Mouse (Mus musculus) T-helper 17 cell (primary cell): ENCODE measurements around the gene Auts2.

Source experiments
- in situ Hi-C, 2 experiments: fragments of 300-600 bp; cut with MboI, MseI; formaldehyde crosslinking; loops; 1 replicate in 1 of 2; 2 replicates in 1 of 2; pipeline ENCODE4 v1.15.1; 2025; ENCODE audit warnings: high pct_unique_total_duplicates in 2 of 2

Gene Auts2

GRCm38 (mm10) chr5:131584260-131585135 lies 958.6 kb downstream of the Auts2 start:
- in situ Hi-C loops, result no loop called here

DNA sequence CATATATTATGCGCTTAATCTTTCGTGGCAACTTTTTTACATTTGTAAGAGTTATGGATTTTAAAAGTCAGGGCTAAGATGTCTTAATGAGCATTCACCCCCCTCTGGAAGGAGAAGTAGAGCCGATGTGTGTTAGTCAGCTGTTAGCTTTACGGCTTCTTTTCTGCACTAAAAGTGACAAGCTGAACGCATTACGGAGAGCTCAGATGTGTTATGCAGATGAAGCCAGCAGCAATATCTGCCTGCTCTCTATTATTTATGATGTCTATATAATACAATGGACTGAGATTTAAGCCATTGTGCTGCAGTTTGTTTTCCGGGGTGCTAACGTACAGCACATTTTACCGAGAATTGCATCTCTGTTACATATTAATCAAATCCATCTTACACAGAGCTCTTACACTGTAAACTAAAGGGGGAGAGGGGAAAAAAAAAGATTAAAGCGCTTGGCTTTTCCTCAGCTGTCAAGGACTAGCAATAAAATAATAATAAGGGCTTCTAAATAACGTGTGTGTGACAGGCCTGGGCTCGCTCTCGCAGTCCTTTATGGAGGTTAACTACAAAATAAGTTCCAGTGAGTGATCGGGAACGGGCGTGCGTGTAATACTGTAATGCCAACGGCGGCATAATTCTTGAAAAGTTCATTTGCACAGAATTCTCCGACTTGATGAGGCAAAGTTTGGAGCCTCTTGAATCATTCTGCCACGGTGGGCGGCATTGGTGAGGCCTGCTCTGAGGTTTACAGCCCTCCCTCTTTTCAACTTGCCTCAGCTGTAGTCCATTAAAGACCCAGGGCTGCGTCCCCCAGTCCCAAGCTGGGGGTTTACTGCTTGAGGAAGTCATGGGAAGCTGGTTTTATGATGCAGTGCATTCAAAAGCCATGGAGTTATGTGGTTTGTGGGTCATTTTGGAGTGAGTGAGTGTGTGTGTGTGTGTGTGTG lies 961.8 kb downstream of the Auts2 start:
- in situ Hi-C loops, result no loop called here

DNA sequence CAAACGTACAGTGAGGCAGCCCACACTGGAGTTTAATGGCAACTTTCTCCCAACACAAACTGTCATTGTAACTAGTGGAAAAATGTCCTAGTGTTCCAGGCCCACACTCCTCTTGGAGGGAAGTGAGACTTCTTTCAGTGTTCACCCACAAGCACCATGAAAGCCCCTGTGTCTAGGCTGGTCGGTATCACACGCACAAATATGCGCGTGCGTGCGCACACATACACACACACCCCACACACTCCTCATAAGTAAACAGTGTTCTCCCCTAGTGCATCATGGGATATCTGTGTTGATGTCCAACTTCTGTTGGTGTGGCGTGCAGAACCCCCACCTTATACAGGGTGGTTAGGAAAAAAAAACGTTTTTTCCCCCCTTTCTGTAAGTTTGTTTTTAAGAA lies 964.4 kb downstream of the Auts2 start:
- in situ Hi-C loops, result no loop called here

GRCm38 (mm10) chr5:131575733-131576265 lies 967.3 kb downstream of the Auts2 start:
- in situ Hi-C loops, result no loop called here

DNA sequence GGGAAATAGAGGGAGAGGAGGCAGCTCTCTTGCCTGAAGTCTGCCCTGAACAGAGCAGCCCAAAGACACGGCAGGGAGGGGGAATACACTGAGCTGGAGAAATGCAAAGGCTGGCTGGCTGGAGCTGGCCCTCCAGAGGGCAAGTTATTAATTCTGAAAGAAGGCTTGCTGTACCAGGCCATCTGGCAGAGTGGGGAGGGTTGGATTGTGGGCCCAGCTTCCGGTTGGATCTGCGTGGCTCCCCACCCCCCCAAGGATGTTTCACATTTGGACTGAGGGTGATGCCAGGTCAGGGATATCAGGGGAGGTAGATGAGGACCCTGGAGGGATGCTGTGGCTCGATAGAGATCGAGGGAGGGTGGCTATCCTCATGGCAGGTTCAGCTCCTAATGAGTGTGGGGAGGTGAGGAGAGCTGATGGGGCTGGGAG lies 968.0 kb downstream of the Auts2 start:
- in situ Hi-C loops, result no loop called here

DNA sequence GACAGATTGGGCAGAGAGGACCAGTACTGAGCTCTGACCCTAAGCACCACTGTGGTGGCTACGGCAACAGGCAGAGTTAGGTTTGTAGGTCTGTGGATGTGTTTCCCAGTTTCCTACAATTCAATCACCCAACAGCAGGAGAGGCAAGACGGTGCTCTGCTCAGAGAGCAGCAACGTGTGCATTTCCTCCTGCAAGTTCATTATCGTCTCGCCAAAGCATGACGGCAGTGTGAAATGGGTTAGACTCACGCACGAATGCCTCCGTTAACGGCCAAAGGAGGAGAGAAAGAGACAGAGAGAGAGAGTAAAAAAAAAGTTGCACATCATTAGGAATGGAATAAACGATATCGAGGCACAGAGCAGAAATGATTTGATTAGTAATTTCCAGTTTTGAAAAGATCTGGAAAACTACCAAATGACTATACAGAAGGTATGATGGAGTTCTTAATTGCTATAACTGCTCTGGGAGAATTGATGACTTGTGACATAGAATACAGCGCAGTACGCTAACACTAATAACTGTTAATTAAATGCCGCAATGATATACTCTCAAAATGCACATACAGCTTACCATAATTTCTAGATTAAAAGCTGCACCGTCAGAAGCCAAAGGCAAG lies 968.6 kb downstream of the Auts2 start:
- in situ Hi-C loops, result no loop called here

DNA sequence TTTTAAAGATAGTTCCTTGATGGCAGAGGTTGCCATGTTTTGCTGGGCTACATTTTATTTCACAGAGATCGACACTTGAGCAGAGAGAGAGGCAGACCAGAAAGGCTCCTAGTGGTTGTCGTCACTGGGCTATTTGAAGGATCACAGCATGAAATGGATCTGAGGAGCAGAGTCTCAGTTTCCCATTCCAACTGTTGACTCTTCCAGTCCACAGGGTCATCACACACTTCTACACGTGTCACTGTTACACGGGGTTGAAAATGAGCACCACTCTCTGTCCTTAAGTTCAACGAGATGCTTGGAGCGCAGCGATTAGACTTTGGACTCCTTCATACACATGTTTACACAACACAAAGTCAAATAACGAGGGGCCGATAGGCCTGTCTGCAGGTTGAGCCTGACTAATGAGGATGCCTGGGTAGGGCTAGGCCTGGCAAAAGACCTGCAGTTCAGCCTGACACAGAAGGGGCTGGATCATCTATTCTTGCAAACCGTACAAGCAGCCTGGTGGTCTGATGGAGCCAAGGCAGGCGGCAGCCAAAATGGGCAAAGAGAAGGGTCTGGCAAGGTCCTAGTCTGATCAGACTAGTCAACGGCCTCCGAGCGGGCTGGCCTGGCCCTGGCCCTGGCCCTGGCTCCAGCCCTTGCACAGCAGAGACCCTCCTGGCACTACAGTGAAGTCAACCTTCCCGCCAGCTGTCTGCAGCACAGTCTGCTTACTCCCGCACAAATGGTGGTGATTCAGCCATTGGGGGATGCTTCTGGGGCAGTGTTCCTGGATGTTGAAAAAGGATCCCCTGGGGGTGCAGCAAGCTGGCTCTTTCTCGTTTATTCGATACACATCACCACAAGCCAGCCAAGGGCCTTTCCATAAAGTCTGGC lies 969.6 kb downstream of the Auts2 start:
- in situ Hi-C loops, result no loop called here

GRCm38 (mm10) chr5:131566032-131566431 lies 977.1 kb downstream of the Auts2 start:
- in situ Hi-C loops, result no loop called here

DNA sequence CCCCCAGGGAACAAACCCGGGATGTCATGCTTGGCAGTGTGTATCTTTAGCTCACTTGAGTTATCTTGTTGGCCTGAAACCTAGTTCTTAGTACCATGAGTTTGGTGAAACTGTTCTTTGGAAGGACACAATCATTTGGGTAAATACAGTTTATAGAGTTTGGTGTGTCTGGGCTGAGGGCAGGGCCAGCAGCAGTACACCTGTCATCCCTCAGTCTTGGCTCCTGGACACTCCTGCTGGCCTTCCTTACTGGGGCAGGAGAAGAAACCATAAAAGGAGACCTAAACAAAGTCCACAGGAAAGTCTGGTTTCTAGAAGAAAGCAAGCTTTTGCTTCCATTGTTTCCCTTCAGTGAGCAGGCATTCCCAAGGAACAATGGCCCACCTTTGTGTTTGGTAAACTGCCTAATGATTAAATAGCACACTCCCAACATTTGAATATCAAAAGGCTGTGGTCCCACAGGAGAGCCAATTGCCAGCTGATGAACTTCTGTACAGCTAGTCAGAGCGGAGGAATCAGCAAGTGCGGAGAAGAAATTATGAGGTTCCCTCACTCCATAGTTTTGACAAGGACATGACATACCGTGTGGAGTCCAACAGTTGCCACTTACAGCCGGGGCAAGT lies 979.4 kb downstream of the Auts2 start:
- in situ Hi-C loops, result no loop called here

DNA sequence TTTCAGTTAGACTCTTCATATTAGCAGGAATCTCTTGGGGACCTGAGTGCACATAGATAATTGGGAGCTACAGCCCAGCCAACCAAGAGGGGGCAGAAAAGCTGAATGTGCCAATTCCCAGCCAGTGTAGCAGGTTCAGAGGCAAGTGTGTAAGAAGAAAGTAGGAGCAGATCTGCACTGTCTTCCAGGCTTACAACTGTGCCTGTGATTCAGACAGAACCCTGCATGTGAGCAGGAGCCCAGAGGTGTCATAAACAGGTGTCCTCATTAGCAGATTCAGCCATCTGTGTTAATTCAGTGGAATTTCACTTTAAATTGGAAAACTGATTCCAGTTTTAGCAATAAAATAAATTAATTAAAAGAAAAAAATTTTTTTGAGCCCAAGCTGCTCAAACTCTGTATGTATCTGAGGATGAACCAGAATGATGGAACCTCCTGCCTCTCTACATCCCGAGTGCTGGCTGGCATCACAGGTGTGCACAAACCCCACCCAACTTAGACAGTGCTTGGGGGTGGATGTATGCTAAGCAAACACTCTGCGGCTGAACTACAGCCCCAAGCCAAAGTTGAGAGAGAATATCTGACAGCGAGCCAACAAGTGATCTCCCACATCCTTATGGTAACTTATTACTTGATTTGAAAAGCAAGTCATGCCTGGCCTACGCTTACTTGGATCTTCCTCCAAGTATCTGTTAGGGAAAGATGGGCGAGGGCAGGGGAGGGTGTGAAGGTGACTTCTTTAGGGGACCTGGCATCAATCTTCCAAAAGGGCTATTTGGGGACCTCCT lies 982.2 kb downstream of the Auts2 start:
- in situ Hi-C loops, result no loop called here

GRCm38 (mm10) chr5:131558403-131559174 lies 984.6 kb downstream of the Auts2 start:
- in situ Hi-C loops, result no loop called here

- in situ Hi-C loops, result no loop called here
Observed at GRCm38 (mm10) chr5:131557591-131558385, 985.4 kb downstream of the Auts2 start.

GRCm38 (mm10) chr5:131548932-131549563 lies 994.1 kb downstream of the Auts2 start:
- in situ Hi-C loops, result no loop called here

DNA sequence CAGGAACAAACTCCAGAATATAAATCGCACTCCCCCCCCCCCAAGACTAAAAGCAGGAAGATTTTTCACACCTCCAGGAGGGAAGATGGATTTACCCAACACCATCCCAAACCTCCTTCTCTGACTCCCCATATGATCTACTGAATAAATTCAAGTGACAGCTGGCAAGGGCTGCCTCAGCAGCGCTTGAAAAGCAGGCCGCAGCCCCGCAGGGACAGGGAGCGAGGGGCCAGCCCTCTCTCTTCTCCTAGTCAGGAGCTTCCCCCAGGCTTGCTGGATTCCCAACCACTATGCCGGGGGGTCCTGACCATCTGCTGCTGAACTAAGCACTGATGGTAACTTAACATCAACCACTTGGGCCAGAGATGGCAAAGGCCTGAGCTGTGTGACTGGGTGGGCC lies 995.2 kb downstream of the Auts2 start:
- in situ Hi-C loops, result no loop called here

GRCm38 (mm10) chr5:131546414-131546813 lies 996.7 kb downstream of the Auts2 start:
- in situ Hi-C loops, result no loop called here

GRCm38 (mm10) chr5:131544381-131544780 lies 998.8 kb downstream of the Auts2 start:
- in situ Hi-C loops, result no loop called here

GRCm38 (mm10) chr5:131538311-131538915 lies 1004.7 kb downstream of the Auts2 start:
- in situ Hi-C loops, result no loop called here
